Mouse (Mus musculus): Measurements from ENCODE around the gene Hils1. TPM values are rescaled to one million over a fixed set of nuclear protein-coding genes. Genes with fewer than 3 reads are reported as not detected.
"Not testable (repeated sequence)": the region's sequence is repeated elsewhere in the genome, so short reads cannot be mapped to it uniquely, and the experiment has no call there.

Gene Hils1
- polyA plus RNA-seq, 1 experiment from 2014 or later = not detected

GRCm38 (mm10) chr11:94962534-94963101 is 4.8 kb upstream of the Hils1 start:
- peak; percentile 19; the same call in 1 of the 2 replicates for ATAC-seq (ENCODE audit: low read depth)
- no peaks in the 10 kb centered on the region for H3K9me3 ChIP-seq (ENCODE audit: control insufficient read depth, low read length)
- 57% methylated on average over 5 of the region's 5 CpGs for WGBS
- H3K9ac ChIP-seq (ENCODE audit: low read length) = no peak overlapping the region
- peaks cover 16% of the 10 kb centered on the region for H3K4me1 ChIP-seq (replicated peaks; ENCODE audit: control insufficient read depth, insufficient read depth, low read length)
- no peak overlapping the region for H3K4me2 ChIP-seq (ENCODE audit: low read depth, low read length)
- no peak overlapping the region for H3K27ac ChIP-seq (ENCODE audit: low read length)
- H3K27me3 ChIP-seq (ENCODE audit: control insufficient read depth, insufficient read depth, low read depth, low read length) = no peaks in the 10 kb centered on the region
- no peaks in the 10 kb centered on the region for H3K36me3 ChIP-seq (ENCODE audit: control insufficient read depth, insufficient read depth, low read length)
- no peak overlapping the region for H3K4me3 ChIP-seq (ENCODE audit: low read length)

- no peak for ATAC-seq (ENCODE audit: low read depth)
- Histone ChIP-seq H3K9ac (ENCODE audit: low read length) (no peak overlapping the region), H3K9me3 (ENCODE audit: control insufficient read depth, low read length) (no peaks in the 10 kb centered on the region), H3K4me2 (ENCODE audit: low read depth, low read length) (no peak overlapping the region), H3K27ac (ENCODE audit: low read length) (no peak overlapping the region), H3K4me3 (ENCODE audit: low read length) (no peak overlapping the region), H3K4me1 (replicated peaks; ENCODE audit: control insufficient read depth, insufficient read depth, low read length) (no peaks in the 10 kb centered on the region), H3K27me3 (ENCODE audit: control insufficient read depth, insufficient read depth, low read depth, low read length) (no peaks in the 10 kb centered on the region), H3K36me3 (ENCODE audit: control insufficient read depth, insufficient read depth, low read length) (no peaks in the 10 kb centered on the region)
- WGBS = 73% methylated on average over 7 of the region's 7 CpGs
Measured at GRCm38 (mm10) chr11:94968187-94968586, 794 bp downstream of the Hils1 start.

GRCm38 (mm10) chr11:94969709-94970108 is 2.3 kb downstream of the Hils1 start:
- not testable (repeated sequence) for H3K4me1 ChIP-seq (replicated peaks; ENCODE audit: control insufficient read depth, insufficient read depth, low read length); H3K4me2 ChIP-seq (ENCODE audit: low read depth, low read length); H3K9ac ChIP-seq (ENCODE audit: low read length); H3K27ac ChIP-seq (ENCODE audit: low read length); H3K36me3 ChIP-seq (ENCODE audit: control insufficient read depth, insufficient read depth, low read length); H3K9me3 ChIP-seq (ENCODE audit: control insufficient read depth, low read length); H3K4me3 ChIP-seq (ENCODE audit: low read length); H3K27me3 ChIP-seq (ENCODE audit: control insufficient read depth, insufficient read depth, low read depth, low read length); ATAC-seq (ENCODE audit: low read depth)
- WGBS = 92% methylated on average over 4 of the region's 4 CpGs

GRCm38 (mm10) chr11:94970210-94970943 is 3.0 kb downstream of the Hils1 start:
- Histone ChIP-seq H3K4me1 (replicated peaks; ENCODE audit: control insufficient read depth, insufficient read depth, low read length) (no peaks in the 10 kb centered on the region), H3K4me2 (ENCODE audit: low read depth, low read length) (no peak overlapping the region), H3K9me3 (ENCODE audit: control insufficient read depth, low read length) (no peaks in the 10 kb centered on the region), H3K27me3 (ENCODE audit: control insufficient read depth, insufficient read depth, low read depth, low read length) (no peaks in the 10 kb centered on the region), H3K36me3 (ENCODE audit: control insufficient read depth, insufficient read depth, low read length) (no peaks in the 10 kb centered on the region), H3K27ac (ENCODE audit: low read length) (no peak overlapping the region), H3K4me3 (ENCODE audit: low read length) (no peak overlapping the region), H3K9ac (ENCODE audit: low read length) (no peak overlapping the region)
- ATAC-seq (ENCODE audit: low read depth) = peak; percentile 77; the same call in 1 of the 2 replicates
- WGBS = 47% methylated on average over 15 of the region's 15 CpGs

GRCm38 (mm10) chr11:94971895-94972615 is 4.7 kb downstream of the Hils1 start:
- 59% methylated on average over 16 of the region's 16 CpGs for WGBS
- Histone ChIP-seq H3K9ac (ENCODE audit: low read length) (no peak overlapping the region), H3K4me1 (replicated peaks; ENCODE audit: control insufficient read depth, insufficient read depth, low read length) (no peaks in the 10 kb centered on the region), H3K27ac (ENCODE audit: low read length) (no peak overlapping the region), H3K9me3 (ENCODE audit: control insufficient read depth, low read length) (no peaks in the 10 kb centered on the region), H3K27me3 (ENCODE audit: control insufficient read depth, insufficient read depth, low read depth, low read length) (no peaks in the 10 kb centered on the region), H3K4me2 (ENCODE audit: low read depth, low read length) (no peak overlapping the region), H3K4me3 (ENCODE audit: low read length) (no peak overlapping the region), H3K36me3 (ENCODE audit: control insufficient read depth, insufficient read depth, low read length) (no peaks in the 10 kb centered on the region)
- no peak for ATAC-seq (ENCODE audit: low read depth)

- Histone ChIP-seq H3K4me3 (ENCODE audit: low read length) (no peak overlapping the region), H3K9me3 (ENCODE audit: control insufficient read depth, low read length) (no peaks in the 10 kb centered on the region), H3K4me2 (ENCODE audit: low read depth, low read length) (no peak overlapping the region), H3K27me3 (ENCODE audit: control insufficient read depth, insufficient read depth, low read depth, low read length) (no peaks in the 10 kb centered on the region), H3K27ac (ENCODE audit: low read length) (no peak overlapping the region), H3K36me3 (ENCODE audit: control insufficient read depth, insufficient read depth, low read length) (no peaks in the 10 kb centered on the region), H3K9ac (ENCODE audit: low read length) (no peak overlapping the region), H3K4me1 (replicated peaks; ENCODE audit: control insufficient read depth, insufficient read depth, low read length) (no peaks in the 10 kb centered on the region)
- no peak for ATAC-seq (ENCODE audit: low read depth)
- 55% methylated on average over 5 of the region's 5 CpGs for WGBS
Measured at GRCm38 (mm10) chr11:94972887-94973286, 5.5 kb downstream of the Hils1 start.

- H3K27me3 ChIP-seq (ENCODE audit: control insufficient read depth, insufficient read depth, low read depth, low read length) = no peaks in the 10 kb centered on the region
- no peak overlapping the region for H3K9ac ChIP-seq (ENCODE audit: low read length)
- H3K4me2 ChIP-seq (ENCODE audit: low read depth, low read length) = no peak overlapping the region
- 47% methylated on average over 4 of the region's 4 CpGs for WGBS
- H3K4me1 ChIP-seq (replicated peaks; ENCODE audit: control insufficient read depth, insufficient read depth, low read length) = no peaks in the 10 kb centered on the region
- H3K36me3 ChIP-seq (ENCODE audit: control insufficient read depth, insufficient read depth, low read length) = no peaks in the 10 kb centered on the region
- no peaks in the 10 kb centered on the region for H3K9me3 ChIP-seq (ENCODE audit: control insufficient read depth, low read length)
- no peak overlapping the region for H3K27ac ChIP-seq (ENCODE audit: low read length)
- no peak for ATAC-seq (ENCODE audit: low read depth)
- no peak overlapping the region for H3K4me3 ChIP-seq (ENCODE audit: low read length)
Measured at GRCm38 (mm10) chr11:94973313-94973712, 5.9 kb downstream of the Hils1 start.

- Histone ChIP-seq H3K36me3 (ENCODE audit: control insufficient read depth, insufficient read depth, low read length) (no peaks in the 10 kb centered on the region), H3K4me3 (ENCODE audit: low read length) (no peak overlapping the region), H3K4me1 (replicated peaks; ENCODE audit: control insufficient read depth, insufficient read depth, low read length) (peaks cover 4% of the 10 kb centered on the region; the same call in 1 of the 2 replicates), H3K9me3 (ENCODE audit: control insufficient read depth, low read length) (no peaks in the 10 kb centered on the region), H3K9ac (ENCODE audit: low read length) (no peak overlapping the region), H3K4me2 (ENCODE audit: low read depth, low read length) (no peak overlapping the region), H3K27me3 (ENCODE audit: control insufficient read depth, insufficient read depth, low read depth, low read length) (no peaks in the 10 kb centered on the region), H3K27ac (ENCODE audit: low read length) (no peak overlapping the region)
- 50% methylated on average over 2 of the region's 2 CpGs for WGBS
- ATAC-seq (ENCODE audit: low read depth) = no peak
Measured at GRCm38 (mm10) chr11:94974951-94975350, 7.6 kb downstream of the Hils1 start.

- no peak within 1 kb of the TSS for H3K9ac ChIP-seq (ENCODE audit: low read length)
- no peak within 1 kb of the TSS for H3K27ac ChIP-seq (ENCODE audit: low read length)
- no peak within 1 kb of the TSS for H3K4me2 ChIP-seq (ENCODE audit: low read depth, low read length)
- no peaks in the 10 kb centered on the region for H3K36me3 ChIP-seq (ENCODE audit: control insufficient read depth, insufficient read depth, low read length)
- no peaks in the 10 kb centered on the region for H3K9me3 ChIP-seq (ENCODE audit: control insufficient read depth, low read length)
- 60% methylated on average over 5 of the region's 5 CpGs for WGBS
- no peak within 1 kb of the TSS for H3K4me3 ChIP-seq (ENCODE audit: low read length)
- H3K4me1 ChIP-seq (replicated peaks; ENCODE audit: control insufficient read depth, insufficient read depth, low read length) = peaks cover 4% of the 10 kb centered on the region; the same call in 1 of the 2 replicates
- no peaks in the 10 kb centered on the region for H3K27me3 ChIP-seq (ENCODE audit: control insufficient read depth, insufficient read depth, low read depth, low read length)
- ATAC-seq (ENCODE audit: low read depth) = no peak
Measured at GRCm38 (mm10) chr11:94976199-94976598, 8.8 kb downstream of the Hils1 start, which contains the start of gene Sgca. Sgca (minus strand) TSS chr11:94976327.

Data from lung, embryonic 16.5 days (tissue).